Mouse (Mus musculus) midbrain, embryonic 13.5 days (tissue): ENCODE measurements around the gene Fam89b. TPM values are rescaled to one million over a fixed set of nuclear protein-coding genes. Genes with fewer than 3 reads are reported as not detected.

Experiments
- ATAC-seq: fragments of 200-750 bp; cut with Nextera tagmentation; 2 replicates; pipeline ENCODE4 v1.8.0; 2017; ENCODE audit warnings: mild to moderate bottlenecking, moderate TSS enrichment, moderate library complexity
- H3K27ac ChIP-seq: fragments of 300-500 bp; sonication (generic); 2 replicates; pipeline ENCODE4 v1.5.1; 2015; ENCODE audit warnings: inconsistent platforms, mild to moderate bottlenecking, moderate library complexity
- H3K27me3 ChIP-seq: fragments of 300-500 bp; sonication (generic); 2 replicates; pipeline ENCODE4 v1.6.1; 2015; ENCODE audit warnings: mild to moderate bottlenecking, inconsistent platforms
- H3K36me3 ChIP-seq: fragments of 300-500 bp; sonication (generic); 2 replicates; pipeline ENCODE4 v1.6.1; 2015; ENCODE audit warnings: mild to moderate bottlenecking, inconsistent platforms
- H3K4me1 ChIP-seq: fragments of 300-500 bp; sonication (generic); replicated peaks from 2 replicates; pipeline ENCODE4 v1.6.1; 2015; ENCODE audit warnings: inconsistent platforms
- H3K4me2 ChIP-seq: fragments of 300-500 bp; sonication (generic); replicated peaks from 2 replicates; pipeline ENCODE4 v1.6.1; 2015; ENCODE audit warnings: moderate library complexity, mild to moderate bottlenecking, inconsistent platforms
- H3K4me3 ChIP-seq: fragments of 300-500 bp; sonication (generic); replicated peaks from 2 replicates; pipeline ENCODE4 v1.5.1; 2015; ENCODE audit warnings: mild to moderate bottlenecking, inconsistent platforms
- H3K9ac ChIP-seq: fragments of 300-500 bp; sonication (generic); replicated peaks from 2 replicates; pipeline ENCODE4 v1.6.1; 2015; ENCODE audit warnings: mild to moderate bottlenecking, inconsistent platforms
- H3K9me3 ChIP-seq: fragments of 300-500 bp; sonication (generic); 2 replicates; pipeline ENCODE4 v1.6.1; 2016; ENCODE audit warnings: mild to moderate bottlenecking, inconsistent platforms
- WGBS: fragments of 180-500 bp; shearing (Covaris S2); methylation state at CpG from one replicate; pipeline ENCODE4 v1.1.7; 2015; 5-methylcytosine and 5-hydroxymethylcytosine counted together
- polyA plus RNA-seq: library from polyadenylated mRNA; unstranded; fragments of >200 nt; fragmentation: Nextera tagmentation; extraction: Ambion mirVana; gene quantifications from 2 replicates; pipeline ENCODE4 v1.2.1, GENCODE M21; 2015

Fam89b gene
- polyA plus RNA-seq, 1 experiment from 2014 or later, result 197 TPM

DNA sequence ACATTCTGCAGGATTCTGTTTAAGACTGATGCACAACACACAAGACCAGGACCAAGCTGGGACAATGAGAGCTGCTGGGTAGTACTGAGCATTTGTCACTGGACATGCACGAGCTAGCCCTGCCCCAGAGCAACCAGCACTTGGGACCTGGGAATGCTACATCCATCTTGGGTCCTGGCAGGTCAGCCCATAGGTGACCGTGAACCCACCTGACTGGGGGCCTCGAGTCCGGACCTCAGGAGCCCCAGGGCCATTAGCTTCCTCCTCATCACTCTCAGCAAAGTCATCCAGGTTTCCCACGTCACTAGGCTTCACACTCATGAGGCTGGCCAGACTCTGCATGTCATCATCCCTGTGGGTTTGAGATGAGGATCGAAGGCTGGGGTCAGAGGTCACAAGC is 8.2 kb downstream of the Fam89b start:
- Histone ChIP-seq H3K4me1 (peaks cover 32% of the 10 kb centered on the region), H3K27ac (no peak overlapping the region), H3K36me3 (peaks cover 79% of the 10 kb centered on the region), H3K9ac (no peak overlapping the region), H3K4me3 (no peak overlapping the region), H3K4me2 (no peak overlapping the region), H3K27me3 (no peaks in the 10 kb centered on the region), H3K9me3 (no peaks in the 10 kb centered on the region)
- no peak for ATAC-seq
- 95% methylated on average over 6 of the region's 6 CpGs for WGBS

DNA sequence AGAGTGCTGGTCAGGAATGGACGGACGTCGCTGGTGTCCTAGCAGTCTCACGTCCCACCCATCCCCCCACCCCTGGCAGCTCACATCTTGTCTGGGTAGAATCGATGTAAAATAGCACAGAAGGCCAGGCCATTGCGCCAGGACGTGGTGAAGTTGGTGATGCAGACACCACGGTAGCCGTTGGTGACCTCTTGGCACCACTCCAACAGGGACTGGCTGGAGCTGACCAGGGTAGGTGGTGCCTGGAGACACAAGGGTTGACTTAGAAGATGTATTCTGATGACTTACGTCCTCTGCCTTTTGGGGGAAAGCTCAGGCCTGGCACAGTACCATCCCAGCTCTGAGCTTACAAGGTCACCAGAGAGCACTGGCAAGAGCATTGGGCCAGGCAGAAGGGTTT is 12.5 kb downstream of the Fam89b start:
- H3K36me3 ChIP-seq, result peaks cover 60% of the 10 kb centered on the region
- ATAC-seq, result no peak; the same call in 1 of the 2 replicates
- H3K27me3 ChIP-seq, result no peaks in the 10 kb centered on the region
- peaks cover 30% of the 10 kb centered on the region for H3K4me1 ChIP-seq
- H3K4me2 ChIP-seq, result peak overlapping the region; percentile 50; the same call in 1 of the 2 replicates
- no peaks in the 10 kb centered on the region for H3K9me3 ChIP-seq
- H3K27ac ChIP-seq, result peak overlapping the region; percentile 45; the same call in 1 of the 2 replicates
- 52% methylated on average over 10 of the region's 10 CpGs for WGBS
- 0 out of 2 replicates have a peak overlapping the region, but pooled peaks have one; percentile 12 for H3K9ac ChIP-seq
- no peak overlapping the region for H3K4me3 ChIP-seq

DNA sequence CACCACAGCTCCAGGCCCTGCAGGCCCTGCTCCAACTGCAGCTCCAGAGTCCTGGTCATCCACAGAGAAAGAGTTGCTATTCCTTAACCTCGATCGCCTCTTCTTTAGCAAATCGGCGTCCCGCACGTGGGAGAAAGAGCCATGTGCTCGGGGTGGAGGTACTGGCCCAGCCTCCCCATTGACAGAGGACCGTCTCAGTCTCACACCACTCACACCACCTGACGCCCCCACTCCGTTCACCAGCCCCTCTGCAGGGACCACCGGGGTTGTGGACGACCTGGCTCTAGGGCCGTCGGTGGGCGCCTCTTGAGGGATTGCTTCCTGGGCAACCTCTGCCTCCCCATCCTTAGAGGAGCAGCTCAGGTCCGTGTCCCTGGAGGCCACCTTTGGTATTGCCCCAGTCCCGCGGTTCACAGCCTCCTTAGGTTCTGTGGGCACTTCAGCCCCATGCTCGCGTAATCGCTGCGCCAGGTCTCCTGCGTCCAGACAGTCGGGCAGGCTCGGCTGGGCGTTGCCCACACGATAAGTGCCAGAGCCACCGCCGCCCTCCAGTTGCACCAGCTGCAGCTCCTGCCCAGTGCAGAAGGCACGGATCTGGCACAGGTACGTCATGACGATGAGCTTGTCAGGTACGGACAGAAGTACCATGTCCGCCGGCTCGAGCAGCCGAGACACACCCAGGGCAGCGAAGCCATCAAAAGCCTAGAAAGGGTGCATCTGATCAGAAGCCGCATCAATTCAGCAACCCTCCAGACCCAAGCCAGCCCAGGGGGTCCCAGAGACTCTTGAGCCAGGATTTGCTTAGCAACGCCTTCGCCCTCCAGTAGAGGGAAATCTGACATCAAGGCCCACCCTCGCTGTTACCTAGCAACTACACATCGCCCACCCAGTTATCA is 13.4 kb downstream of the Fam89b start:
- peak overlapping the region; percentile 25 for H3K27ac ChIP-seq
- WGBS, result 15% methylated on average over 43 of the region's 43 CpGs
- peaks cover 58% of the 10 kb centered on the region for H3K36me3 ChIP-seq

DNA sequence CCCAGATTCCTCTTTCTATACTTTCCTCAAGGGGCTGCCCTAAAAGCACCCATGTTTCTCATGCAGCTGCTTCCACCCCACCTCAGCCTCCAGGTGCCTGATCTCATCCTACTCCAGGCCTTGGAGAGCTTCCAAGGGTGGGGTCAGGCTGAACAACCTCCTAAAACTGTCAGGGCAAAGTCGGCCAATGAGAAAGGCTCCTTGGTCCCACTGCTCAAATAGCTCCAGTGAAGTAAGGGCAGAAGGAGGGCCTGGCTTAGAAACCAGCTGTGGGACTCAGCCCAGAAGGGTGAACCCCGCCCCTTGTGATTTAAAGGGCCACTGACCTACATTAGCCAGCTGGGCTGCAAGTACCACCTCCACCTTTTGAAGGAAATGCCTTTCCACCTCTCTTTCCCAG is 15.7 kb downstream of the Fam89b start:
- Histone ChIP-seq H3K27me3 (no peaks in the 10 kb centered on the region), H3K9ac (no peak overlapping the region; the same call in 1 of the 2 replicates), H3K4me3 (no peak overlapping the region), H3K36me3 (peaks cover 56% of the 10 kb centered on the region), H3K27ac (no peak overlapping the region), H3K4me2 (no peak overlapping the region), H3K9me3 (no peaks in the 10 kb centered on the region), H3K4me1 (peaks cover 30% of the 10 kb centered on the region)
- 9% methylated on average over 2 of the region's 2 CpGs for WGBS
- ATAC-seq, result no peak

More for the DNA sequence above, 13.4 kb downstream of the Fam89b start:
- Histone ChIP-seq H3K4me3 (peak overlapping the region; percentile 29), H3K9me3 (no peaks in the 10 kb centered on the region), H3K4me1 (peaks cover 30% of the 10 kb centered on the region), H3K4me2 (peak overlapping the region; percentile 50), H3K9ac (peak overlapping the region; percentile 60), H3K27me3 (no peaks in the 10 kb centered on the region)
- ATAC-seq, result peak; percentile 83

DNA sequence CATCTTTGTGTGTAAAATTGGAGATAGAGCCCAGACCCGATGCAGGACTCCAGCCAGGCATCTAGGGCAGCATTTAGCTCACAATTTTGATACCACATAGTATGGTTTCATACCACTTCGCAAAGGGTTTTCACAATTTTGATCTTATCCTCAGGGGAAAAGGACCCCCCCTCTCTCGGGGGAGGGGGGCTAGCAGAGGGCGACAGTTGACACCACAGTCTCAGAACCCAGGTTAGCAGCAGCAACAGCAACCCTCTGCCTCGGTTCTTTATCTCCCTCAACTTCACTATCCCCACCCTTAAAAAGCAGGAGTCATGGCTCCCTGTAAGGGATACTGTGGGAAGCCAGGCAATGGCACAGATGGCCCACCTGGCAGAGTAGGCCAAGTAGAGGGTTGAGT is 16.2 kb downstream of the Fam89b start:
- ATAC-seq, result no peak
- Histone ChIP-seq H3K27ac (no peak overlapping the region), H3K9me3 (no peaks in the 10 kb centered on the region), H3K9ac (no peak overlapping the region; the same call in 1 of the 2 replicates), H3K4me1 (peaks cover 30% of the 10 kb centered on the region), H3K27me3 (no peaks in the 10 kb centered on the region), H3K4me2 (no peak overlapping the region), H3K4me3 (no peak overlapping the region), H3K36me3 (peaks cover 56% of the 10 kb centered on the region)
- 78% methylated on average over 5 of the region's 5 CpGs for WGBS

DNA sequence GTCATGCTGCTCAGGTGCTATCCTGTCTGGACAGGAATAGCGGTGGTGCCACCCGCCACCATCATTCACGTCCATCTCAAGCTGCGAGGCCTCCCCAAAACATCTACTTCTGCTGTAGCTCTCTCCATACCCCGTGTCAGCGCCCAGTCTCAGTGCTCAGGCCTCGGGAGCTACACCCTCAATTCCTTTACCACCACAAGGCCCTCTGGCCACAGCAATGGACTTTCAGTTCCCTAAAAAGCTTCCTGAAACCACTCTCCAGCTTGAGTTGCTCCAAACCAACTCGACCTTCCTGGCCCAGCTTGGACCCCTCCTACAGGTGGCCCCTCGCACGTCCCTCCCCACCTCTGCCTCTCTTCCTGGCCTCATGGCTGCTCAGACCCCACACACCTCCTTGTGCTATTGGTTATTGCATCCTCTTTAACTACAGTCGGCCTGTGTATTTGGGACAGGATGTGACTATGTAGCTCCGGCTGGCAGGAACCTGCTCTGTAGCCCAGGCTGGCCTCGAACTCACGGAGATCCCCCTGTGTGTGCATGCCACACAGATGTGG is 17.5 kb downstream of the Fam89b start:
- H3K4me1 ChIP-seq, result peaks cover 24% of the 10 kb centered on the region
- no peak overlapping the region for H3K4me3 ChIP-seq
- no peak overlapping the region for H3K27ac ChIP-seq
- no peaks in the 10 kb centered on the region for H3K9me3 ChIP-seq
- no peak for ATAC-seq
- no peak overlapping the region for H3K9ac ChIP-seq
- peaks cover 62% of the 10 kb centered on the region for H3K36me3 ChIP-seq
- no peak overlapping the region for H3K4me2 ChIP-seq
- no peaks in the 10 kb centered on the region for H3K27me3 ChIP-seq
- WGBS, result 92% methylated on average over 14 of the region's 14 CpGs

DNA sequence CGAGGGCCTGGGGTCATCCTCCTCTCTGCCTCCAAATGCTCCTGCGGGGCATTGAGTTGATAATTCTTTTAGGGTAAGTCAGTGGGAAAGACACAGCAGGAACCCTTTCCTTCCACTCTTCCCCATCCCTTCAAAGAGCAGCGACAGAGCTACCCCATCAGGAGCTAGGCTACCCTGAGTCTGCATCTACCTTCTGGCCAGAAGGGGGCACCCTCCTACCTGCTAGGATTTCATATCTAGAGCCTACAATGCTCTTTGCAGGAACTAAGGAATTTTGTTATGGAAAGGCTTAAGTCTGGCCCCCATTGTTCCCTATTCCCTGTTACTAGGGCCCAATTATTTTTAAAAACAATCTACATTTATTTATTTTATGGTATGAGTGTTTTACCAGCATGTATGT is 18.2 kb downstream of the Fam89b start:
- WGBS, result 7% methylated on average over 3 of the region's 3 CpGs
- Histone ChIP-seq H3K27me3 (no peaks in the 10 kb centered on the region), H3K4me3 (no peak overlapping the region), H3K36me3 (peaks cover 69% of the 10 kb centered on the region), H3K27ac (no peak overlapping the region), H3K4me2 (no peak overlapping the region), H3K9me3 (no peaks in the 10 kb centered on the region), H3K9ac (no peak overlapping the region), H3K4me1 (peaks cover 17% of the 10 kb centered on the region)
- ATAC-seq, result no peak

DNA sequence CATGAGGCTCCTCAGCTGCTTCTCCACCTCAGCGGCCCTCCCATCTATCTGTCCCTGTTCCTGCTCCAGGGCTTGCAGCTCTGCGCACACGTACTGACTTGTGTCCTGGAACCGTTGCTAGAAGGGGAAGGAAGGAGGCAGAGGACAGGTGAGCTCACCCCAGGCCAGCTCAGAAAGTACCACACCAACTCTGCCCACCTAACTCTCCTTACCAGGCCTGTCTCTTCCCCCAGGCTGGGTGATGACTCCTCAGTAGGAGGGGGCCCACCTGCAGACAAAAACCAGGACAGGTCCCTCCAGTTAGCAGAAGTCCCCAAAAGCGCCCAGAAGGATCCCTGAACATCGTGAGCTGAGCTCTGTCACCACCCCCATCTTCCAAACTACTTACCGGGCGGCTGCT is 18.9 kb downstream of the Fam89b start:
- H3K36me3 ChIP-seq, result peaks cover 72% of the 10 kb centered on the region
- no peaks in the 10 kb centered on the region for H3K9me3 ChIP-seq
- WGBS, result 76% methylated on average over 8 of the region's 8 CpGs
- no peak overlapping the region for H3K4me3 ChIP-seq
- H3K4me2 ChIP-seq, result no peak overlapping the region
- no peak for ATAC-seq
- no peak overlapping the region for H3K27ac ChIP-seq
- H3K27me3 ChIP-seq, result no peaks in the 10 kb centered on the region
- no peak overlapping the region for H3K9ac ChIP-seq
- H3K4me1 ChIP-seq, result peaks cover 10% of the 10 kb centered on the region

DNA sequence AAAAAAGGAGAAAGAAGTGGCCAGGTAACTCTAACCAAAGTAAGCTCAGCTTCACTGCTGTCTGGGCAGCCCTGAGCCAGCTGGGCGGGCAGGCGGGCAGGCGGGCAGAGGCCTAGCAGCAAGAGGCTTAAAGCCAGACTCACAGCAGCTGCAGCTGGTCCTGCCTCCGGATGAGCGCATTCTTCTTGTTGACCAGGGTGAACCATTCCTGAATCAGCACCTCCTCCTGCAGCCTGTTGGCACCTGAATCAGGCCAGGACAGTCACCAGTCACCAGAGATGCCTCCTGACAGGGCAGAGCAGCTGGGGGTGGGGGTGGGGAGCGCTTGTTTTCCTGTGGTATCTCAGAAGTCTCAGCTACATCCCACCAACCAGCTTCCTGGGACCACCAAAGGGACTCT is 19.4 kb downstream of the Fam89b start:
- Histone ChIP-seq H3K4me1 (peaks cover 6% of the 10 kb centered on the region; the same call in 1 of the 2 replicates), H3K9ac (no peak overlapping the region), H3K27ac (no peak overlapping the region), H3K27me3 (no peaks in the 10 kb centered on the region), H3K36me3 (peaks cover 72% of the 10 kb centered on the region), H3K4me2 (no peak overlapping the region), H3K9me3 (no peaks in the 10 kb centered on the region), H3K4me3 (no peak overlapping the region)
- WGBS, result 93% methylated on average over 6 of the region's 6 CpGs
- no peak for ATAC-seq

DNA sequence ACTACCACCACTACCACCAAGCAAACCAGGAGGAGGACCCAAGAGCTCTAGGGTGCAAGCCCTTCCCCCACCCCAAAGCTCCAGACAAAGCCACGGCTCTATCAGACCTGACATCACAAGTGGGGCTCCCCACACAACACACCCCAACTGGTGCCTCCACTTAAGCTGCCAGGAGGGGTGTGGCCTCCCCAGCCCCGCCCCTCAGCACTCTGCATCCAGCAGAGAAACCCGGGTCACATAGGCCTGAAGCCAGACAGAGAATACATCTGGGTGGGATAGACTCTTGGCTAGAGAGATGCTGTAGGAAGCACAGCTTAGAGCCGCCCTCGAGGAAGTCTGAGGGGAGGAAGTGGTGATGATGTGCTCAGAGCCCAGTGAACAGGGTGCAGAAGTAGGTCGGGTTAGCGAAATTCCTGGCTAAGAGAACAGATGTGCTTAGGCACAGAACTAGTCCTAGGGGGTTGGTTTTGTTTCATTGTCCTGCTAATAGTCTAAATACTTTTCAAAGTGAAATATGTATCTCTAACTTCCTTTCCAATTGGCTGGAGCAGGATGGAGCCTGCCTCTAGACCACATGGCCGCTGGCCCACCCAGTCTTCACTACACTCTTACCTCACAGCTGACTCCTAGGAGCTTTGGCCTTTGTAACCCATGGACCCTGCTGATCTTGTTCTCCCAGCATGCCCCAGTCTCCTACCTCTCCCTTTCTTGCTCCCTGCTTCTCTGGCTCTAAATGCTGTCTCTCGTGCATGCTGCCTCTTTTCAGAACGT is 24.5 kb downstream of the Fam89b start:
- Histone ChIP-seq H3K36me3 (peaks cover 77% of the 10 kb centered on the region), H3K9ac (0 out of 2 replicates have a peak overlapping the region, but pooled peaks have one; percentile 0), H3K9me3 (no peaks in the 10 kb centered on the region), H3K4me3 (no peak overlapping the region), H3K4me1 (no peaks in the 10 kb centered on the region), H3K4me2 (no peak overlapping the region), H3K27me3 (no peaks in the 10 kb centered on the region), H3K27ac (no peak overlapping the region)
- no peak for ATAC-seq
- WGBS, result 45% methylated on average over 10 of the region's 10 CpGs

DNA sequence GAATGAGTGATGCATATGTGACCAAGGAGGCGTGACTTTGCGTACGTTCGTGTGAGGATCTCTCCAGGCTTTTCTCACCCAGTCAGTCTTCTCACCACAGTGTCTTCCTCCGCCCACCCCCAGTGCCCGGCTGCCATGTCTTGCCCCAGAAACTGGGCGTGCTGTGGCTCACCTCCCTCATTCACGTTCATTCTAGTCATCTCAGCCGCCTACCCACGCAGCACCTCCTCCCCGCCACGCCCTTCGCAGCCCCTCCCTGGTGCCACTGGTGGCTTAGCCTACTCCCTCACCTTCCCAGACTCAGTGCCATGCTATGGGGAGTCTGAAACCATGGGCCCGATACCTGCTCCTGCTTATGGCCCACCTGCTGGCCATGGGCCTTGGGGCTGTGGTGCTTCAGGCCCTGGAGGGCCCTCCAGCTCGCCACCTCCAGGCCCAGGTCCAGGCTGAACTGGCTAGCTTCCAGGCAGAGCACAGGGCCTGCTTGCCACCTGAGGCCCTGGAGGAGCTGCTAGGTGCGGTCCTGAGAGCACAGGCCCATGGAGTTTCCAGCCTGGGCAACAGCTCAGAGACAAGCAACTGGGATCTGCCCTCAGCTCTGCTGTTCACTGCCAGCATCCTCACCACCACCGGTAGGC is 25.2 kb downstream of the Fam89b start, which contains the start of gene Kcnk7:
TSS of gene Kcnk7 (plus strand) at position 205 of the 638 bp plus-strand sequence.
- WGBS, result 79% methylated on average over 17 of the region's 17 CpGs
- H3K4me2 ChIP-seq, result no peak within 1 kb of the TSS
- no peak within 1 kb of the TSS for H3K4me3 ChIP-seq
- H3K9me3 ChIP-seq, result no peaks in the 10 kb centered on the region
- 0 out of 2 replicates have a peak, but pooled peaks have one; percentile 28 for ATAC-seq
- H3K27ac ChIP-seq, result no peak within 1 kb of the TSS
- H3K4me1 ChIP-seq, result no peaks in the 10 kb centered on the region
- peaks cover 78% of the 10 kb centered on the region for H3K36me3 ChIP-seq
- no peaks in the 10 kb centered on the region for H3K27me3 ChIP-seq
- H3K9ac ChIP-seq, result no peak within 1 kb of the TSS
